Mouse (Mus musculus): ENCODE results near the gene Jade3. TPM values are rescaled to one million over a fixed set of nuclear protein-coding genes. Genes with fewer than 3 reads are reported as not detected.
A peak's percentile ranks its signal among the peaks of the same experiment; 100 is the strongest.
"Not testable (repeated sequence)": the region's sequence is repeated elsewhere in the genome, so short reads cannot be mapped to it uniquely, and the experiment has no call there.

Jade3 gene
- total RNA-seq (2021), result 10 to 100 TPM in 1 of 2 experiments, 1 to 10 TPM in 1; 8.2 to 11.1 TPM
- long read RNA-seq, experiment 1, partial matches to known transcripts, result 0 of 2 reads
- long read RNA-seq, experiment 1, other reads (novel, unspliced or antisense), result 2 of 2 reads
- long read RNA-seq, experiment 2, full-length matches to known transcripts, result 1 of 8 reads
- long read RNA-seq, experiment 2, partial matches to known transcripts, result 0 of 8 reads
- long read RNA-seq, experiment 2, other reads (novel, unspliced or antisense), result 7 of 8 reads

- DNase-seq (ENCODE audit: low spot score in 2 of 2), result peak; percentile 61 to 62
These were observed at the start of gene Jade3 for GRCm38 (mm10) chrX:20425140-20425838. TSS of gene Jade3 (plus strand) at chrX:20425688.

- no peak for DNase-seq (ENCODE audit: low spot score in 2 of 2)
These were observed 46.0 kb upstream of the Jade3 start for GRCm38 (mm10) chrX:20379347-20380014.

- DNase-seq (ENCODE audit: low spot score in 2 of 2), result no peak
These were observed 43.2 kb upstream of the Jade3 start for GRCm38 (mm10) chrX:20382260-20382659.

- DNase-seq (ENCODE audit: low spot score in 2 of 2), result no peak
These were observed 38.5 kb upstream of the Jade3 start for GRCm38 (mm10) chrX:20387006-20387405.

GRCm38 (mm10) chrX:20391964-20392363 is 33.5 kb upstream of the Jade3 start:
- not testable (repeated sequence) for DNase-seq (ENCODE audit: low spot score in 2 of 2)

GRCm38 (mm10) chrX:20392942-20393341 is 32.5 kb upstream of the Jade3 start:
- DNase-seq (ENCODE audit: low spot score in 2 of 2), result no peak

GRCm38 (mm10) chrX:20404068-20404467 is 21.4 kb upstream of the Jade3 start:
- no peak for DNase-seq (ENCODE audit: low spot score in 2 of 2)

GRCm38 (mm10) chrX:20406909-20407308 is 18.6 kb upstream of the Jade3 start:
- DNase-seq (ENCODE audit: low spot score in 2 of 2), result no peak

GRCm38 (mm10) chrX:20407676-20408075 is 17.8 kb upstream of the Jade3 start:
- DNase-seq (ENCODE audit: low spot score in 2 of 2), result no peak

- DNase-seq (ENCODE audit: low spot score in 2 of 2), result no peak
These were observed 14.1 kb upstream of the Jade3 start for GRCm38 (mm10) chrX:20411382-20411781.

GRCm38 (mm10) chrX:20412221-20412620 is 13.3 kb upstream of the Jade3 start:
- DNase-seq (ENCODE audit: low spot score in 2 of 2), result no peak

- DNase-seq (ENCODE audit: low spot score in 2 of 2), result no peak
These were observed 10.4 kb upstream of the Jade3 start for GRCm38 (mm10) chrX:20414885-20415622.

GRCm38 (mm10) chrX:20418461-20418860 is 7.0 kb upstream of the Jade3 start:
- no peak for DNase-seq (ENCODE audit: low spot score in 2 of 2)

GRCm38 (mm10) chrX:20419536-20419935 is 6.0 kb upstream of the Jade3 start:
- DNase-seq (ENCODE audit: low spot score in 2 of 2), result no peak

- no peak for DNase-seq (ENCODE audit: low spot score in 2 of 2)
These were observed 456 bp downstream of the Jade3 start for GRCm38 (mm10) chrX:20425839-20426449.

- DNase-seq (ENCODE audit: low spot score in 2 of 2), result no peak
These were observed 57.7 kb downstream of the Jade3 start for GRCm38 (mm10) chrX:20483213-20483612.

GRCm38 (mm10) chrX:20497682-20498081 is 72.2 kb downstream of the Jade3 start:
- no peak for DNase-seq (ENCODE audit: low spot score in 2 of 2)

- no peak for DNase-seq (ENCODE audit: low spot score in 2 of 2)
These were observed 94.9 kb downstream of the Jade3 start for GRCm38 (mm10) chrX:20520290-20520939.

- DNase-seq (ENCODE audit: low spot score in 2 of 2), result no peak
These were observed 96.1 kb downstream of the Jade3 start for GRCm38 (mm10) chrX:20521578-20521977.

GRCm38 (mm10) chrX:20532621-20533020 is 107.1 kb downstream of the Jade3 start:
- no peak for DNase-seq (ENCODE audit: low spot score in 2 of 2)

- DNase-seq (ENCODE audit: low spot score in 2 of 2), result no peak
These were observed 118.4 kb downstream of the Jade3 start for GRCm38 (mm10) chrX:20543867-20544266.
